Mouse (Mus musculus): ENCODE data around the gene Sfswap. TPM values are rescaled to one million over a fixed set of nuclear protein-coding genes. Genes with fewer than 3 reads are reported as not detected.

Sfswap gene
- total RNA-seq, 2 experiments from 2014 or later: 57.1 to 60.8 TPM

DNA sequence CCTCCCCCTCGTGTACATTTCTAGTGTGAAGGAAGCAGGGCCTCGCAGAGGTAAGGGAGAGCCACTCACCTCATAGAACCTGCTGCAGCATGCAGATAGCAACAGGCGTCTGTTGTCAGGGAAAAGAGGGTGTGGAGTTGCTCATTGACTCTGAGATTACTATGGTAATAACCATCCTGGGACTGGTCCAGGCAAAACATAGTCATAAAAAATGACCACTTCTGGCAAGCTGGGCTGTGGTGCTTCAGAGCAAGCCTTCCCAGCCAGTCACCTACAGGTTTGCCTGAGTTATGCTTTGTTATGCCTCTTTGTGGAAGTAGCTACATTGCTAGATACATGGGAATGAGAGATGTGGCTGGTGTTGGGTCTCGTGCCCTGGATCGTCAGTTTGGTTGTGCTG lies 26.1 kb downstream of the Sfswap start:
- peak; percentile 38 for ATAC-seq (replicated peaks; ENCODE audit: poor library complexity)

DNA sequence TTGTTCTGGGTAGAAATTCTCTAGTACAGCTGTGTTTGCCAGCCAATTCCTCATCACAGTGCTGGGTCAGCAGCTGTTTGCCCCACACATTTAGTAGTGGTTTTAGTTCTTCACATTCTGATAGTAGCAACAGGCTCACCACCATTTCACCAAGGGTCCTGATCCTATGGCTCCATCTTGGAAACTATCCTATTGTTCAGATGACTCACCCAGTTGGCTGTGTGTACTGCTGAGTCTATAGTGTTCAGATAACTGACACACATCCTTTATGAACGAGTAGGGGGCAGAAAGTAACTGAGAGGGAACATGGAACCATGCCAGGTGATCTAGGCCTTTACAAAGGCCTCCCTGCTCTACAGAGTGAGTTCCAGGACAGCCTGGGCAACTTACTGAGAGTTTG lies 28.6 kb downstream of the Sfswap start:
- no peak for ATAC-seq (replicated peaks; ENCODE audit: poor library complexity)

DNA sequence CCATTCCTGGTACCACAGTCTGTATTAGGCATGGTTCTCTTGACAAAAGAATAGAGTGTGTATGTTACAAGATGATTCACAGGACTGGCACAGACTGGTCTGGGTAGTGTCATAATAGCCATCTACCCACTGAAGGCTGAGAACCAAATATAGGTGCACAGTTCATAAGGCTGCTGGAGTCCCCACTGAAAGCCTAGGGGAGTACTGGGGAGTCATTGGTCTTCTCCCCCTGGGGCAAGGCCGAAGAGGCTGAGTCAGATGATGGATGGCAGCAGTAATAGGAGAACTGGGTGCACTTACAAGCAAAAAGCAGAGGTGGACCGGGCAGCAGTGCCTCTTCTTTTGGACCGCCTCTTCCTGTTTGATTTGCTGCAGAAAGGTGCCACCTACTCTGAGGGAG lies 32.7 kb downstream of the Sfswap start:
- no peak for ATAC-seq (replicated peaks; ENCODE audit: poor library complexity)

DNA sequence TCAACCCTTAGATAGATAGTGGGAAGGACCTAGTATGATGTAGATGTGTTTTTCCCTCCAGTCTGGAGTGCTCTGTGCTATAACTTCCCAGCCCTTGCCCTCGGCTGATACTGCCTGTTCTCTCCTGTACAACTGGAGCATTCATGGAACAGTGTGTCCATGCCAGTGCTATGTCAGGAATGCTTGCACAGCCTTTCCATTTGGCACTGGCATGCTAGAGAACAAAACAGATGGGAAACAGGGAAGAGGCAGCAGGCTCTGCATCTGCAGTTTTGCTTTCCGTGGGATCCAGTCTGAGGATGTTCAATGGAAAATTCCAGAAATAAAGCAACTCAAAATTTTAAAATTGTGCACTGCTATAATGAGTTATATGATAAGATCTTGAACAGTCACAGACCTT lies 33.5 kb downstream of the Sfswap start:
- no peak for ATAC-seq (replicated peaks; ENCODE audit: poor library complexity)

DNA sequence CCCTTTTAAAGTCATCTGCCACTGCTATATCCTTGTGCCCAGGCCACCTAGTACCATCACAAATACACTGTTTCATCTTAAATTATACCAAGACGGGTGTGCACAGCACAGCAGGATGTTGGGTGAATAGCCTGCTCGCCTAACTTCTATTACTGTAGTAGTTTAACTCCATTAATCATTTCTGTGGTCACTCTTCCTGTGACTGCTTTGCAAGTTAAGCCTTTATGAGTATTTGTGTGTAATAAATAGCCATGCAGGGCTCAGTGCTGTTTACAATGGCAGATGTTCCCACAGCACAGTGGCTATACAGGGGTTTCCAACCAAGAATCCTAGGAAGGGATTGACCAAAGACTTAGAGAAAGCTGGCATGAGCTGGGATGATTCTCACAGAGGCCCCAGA lies 34.0 kb downstream of the Sfswap start:
- ATAC-seq (replicated peaks; ENCODE audit: poor library complexity): no peak

DNA sequence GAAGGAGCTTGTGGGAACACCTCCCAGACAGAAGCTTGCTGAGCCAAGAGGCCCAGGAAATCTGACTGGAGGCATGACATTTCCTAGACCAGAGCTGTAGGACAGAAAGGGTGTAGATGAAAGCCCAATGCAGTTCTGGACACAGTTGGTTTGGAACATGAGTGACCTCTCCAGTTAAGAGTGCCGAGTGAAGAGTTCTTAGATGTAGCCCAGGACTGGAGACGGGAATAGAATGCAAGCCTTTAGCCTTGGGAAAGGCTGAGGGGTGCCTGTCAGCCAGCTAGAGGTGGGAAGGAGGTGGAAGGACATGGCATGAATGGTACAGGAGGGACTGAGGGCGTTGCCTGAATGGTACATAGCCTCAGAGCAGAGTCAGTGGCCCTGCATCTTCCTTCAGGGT lies 34.4 kb downstream of the Sfswap start:
- ATAC-seq (replicated peaks; ENCODE audit: poor library complexity): no peak

DNA sequence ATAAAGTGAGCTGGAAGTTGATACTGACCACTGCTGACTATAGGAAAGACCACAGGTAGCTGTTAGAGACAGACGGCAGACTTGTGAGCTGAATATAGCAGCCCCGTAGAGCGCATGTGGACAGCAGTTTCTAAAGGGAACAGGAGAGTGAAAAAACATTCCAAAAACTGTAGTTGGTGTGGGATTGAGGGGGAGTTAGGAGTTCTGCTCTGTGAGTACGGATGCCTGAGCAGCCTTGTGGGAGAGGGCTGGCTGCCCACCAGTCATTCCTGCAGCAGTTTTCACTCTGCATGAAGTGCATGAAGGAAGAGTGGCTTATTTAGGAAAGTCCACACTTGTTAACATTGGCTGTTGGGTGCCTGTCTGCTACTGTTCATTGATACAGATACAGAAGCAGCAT lies 37.8 kb downstream of the Sfswap start:
- ATAC-seq (replicated peaks; ENCODE audit: poor library complexity): no peak

DNA sequence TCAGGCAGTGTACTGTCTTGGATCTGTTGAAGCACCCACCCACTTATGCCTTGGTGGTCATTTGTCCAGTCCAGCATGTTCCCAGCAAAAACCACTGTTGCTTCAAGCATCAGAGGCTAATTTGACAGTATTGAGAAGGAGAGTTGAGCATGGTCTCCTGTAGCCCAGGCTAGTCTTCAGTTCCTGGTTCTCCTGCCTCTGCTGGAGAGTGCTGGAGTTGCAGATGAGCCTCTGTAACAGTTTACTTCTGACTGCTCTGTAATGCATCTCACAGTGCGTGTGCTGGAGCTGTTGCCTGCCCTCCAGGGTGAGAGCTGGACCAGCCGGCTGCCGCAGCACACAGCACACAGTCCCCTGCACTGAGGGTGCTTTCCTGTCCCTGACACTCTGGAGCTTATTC lies 41.2 kb downstream of the Sfswap start:
- peak; percentile 87 for ATAC-seq (replicated peaks; ENCODE audit: poor library complexity)

DNA sequence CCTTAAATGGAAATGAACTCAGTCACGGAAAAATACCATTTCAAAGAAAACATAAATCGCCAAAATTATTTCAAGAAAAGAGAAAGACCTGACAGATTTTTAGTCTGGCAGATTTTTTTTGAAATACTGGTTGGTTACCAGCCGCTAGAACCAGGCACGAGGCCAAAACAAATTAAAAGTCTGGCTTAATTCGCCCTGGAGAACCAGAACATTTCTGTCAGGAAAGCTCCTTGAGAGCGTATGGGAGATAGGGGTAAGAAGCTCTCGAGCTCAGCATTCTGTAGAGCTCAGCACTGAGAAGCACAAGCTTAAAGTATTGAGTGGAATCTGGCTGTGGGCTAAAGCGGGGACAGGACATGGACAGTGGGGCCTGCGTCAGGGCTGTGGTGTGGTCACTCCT lies 44.8 kb downstream of the Sfswap start:
- ATAC-seq (replicated peaks; ENCODE audit: poor library complexity): no peak

DNA sequence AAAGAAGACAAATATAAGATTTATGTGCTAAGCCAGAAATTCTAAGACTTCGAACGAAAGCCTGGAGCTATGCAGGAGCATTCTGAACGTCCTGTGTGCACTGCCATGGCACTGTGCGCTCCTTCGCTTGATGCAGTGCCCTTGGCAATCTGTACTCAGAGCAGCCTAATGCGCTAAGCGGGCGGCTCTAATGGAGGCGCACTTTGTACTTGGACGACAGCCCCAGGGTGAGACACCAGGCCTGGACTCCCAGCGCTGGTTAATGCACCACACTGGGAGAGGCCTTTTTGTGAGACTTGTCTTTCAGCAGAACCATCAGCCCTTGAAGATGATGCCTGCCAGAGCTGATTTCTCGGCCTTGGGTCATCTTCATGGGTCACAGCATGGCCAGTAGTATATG lies 48.7 kb downstream of the Sfswap start:
- ATAC-seq (replicated peaks; ENCODE audit: poor library complexity): no peak

DNA sequence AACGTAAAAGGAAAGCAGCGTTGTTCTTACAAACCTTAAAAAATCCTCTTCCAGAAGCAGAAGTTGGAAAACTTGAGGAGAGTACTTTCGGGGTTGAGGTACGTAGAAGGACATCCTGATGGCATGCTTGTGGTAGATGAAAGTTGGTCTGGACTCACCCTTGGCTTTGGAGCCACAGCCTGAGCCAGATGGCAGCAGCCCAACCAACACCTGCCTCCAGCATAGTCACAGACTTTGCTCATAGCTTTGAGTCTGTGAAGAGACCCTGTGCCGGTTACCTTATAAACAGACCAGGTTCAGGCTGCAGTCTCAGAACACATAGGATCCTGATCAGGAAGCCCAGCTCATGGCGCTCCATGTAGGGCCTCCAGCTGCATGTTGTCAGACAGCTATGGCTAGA lies 49.8 kb downstream of the Sfswap start:
- no peak for ATAC-seq (replicated peaks; ENCODE audit: poor library complexity)

DNA sequence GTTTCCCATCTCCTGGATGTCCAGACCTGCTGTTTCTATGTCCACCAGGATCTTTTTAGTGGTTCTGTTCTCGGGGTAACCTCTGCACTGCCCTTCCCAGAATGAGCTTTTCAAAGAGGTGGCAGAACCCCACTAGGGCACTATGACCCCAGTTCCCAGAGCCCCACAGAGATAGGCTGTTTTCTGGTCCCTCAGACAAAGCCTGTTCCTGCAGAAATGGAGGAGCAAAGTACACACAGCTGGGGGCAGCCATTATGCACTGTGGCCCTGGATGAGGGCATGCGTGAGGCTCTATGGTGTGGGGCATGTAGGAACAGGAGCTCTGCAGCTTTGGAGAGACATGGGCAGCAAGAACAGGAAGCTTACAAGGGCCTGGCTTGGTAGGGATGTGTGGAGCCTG lies 51.0 kb downstream of the Sfswap start:
- ATAC-seq (replicated peaks; ENCODE audit: poor library complexity): no peak

DNA sequence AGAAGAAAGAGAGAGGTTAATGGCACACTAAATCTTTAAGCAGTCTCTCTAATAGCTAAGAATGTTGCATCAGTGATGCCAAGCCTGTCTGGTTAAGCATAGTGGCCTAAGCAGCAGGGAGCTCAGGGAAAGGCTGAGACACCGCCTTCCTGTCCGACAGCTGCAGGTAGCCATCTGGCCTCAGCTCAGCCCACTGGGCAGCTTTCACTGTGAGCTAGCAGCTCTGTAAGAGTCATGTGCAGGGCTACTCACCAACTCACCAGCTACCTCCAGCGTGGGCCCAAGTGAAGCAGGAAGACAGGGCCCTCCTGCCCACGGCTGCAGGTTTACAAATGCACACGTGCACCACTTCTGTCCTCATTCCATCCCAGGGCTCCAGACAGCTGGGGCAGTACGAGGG lies 52.6 kb downstream of the Sfswap start:
- ATAC-seq (replicated peaks; ENCODE audit: poor library complexity): no peak

DNA sequence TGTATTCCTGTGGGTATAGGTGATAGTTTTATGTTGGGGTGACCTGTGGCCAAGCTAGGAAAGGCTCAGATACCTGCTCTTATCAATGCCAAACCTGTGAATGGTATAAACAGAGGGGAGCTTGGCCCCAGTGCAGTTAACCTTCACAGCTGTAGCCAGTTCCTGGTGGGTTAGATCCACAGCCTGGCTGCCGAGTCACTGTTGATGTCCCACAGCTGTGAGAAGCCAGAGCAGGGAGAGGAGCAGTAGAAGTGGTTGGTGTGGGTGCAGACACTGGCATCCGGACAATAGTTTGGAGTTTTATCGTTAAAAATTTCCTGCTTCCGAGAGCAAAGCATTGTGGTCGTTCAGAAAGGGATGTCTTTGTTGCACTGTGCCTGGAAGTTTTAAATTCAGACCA lies 57.6 kb downstream of the Sfswap start:
- no peak for ATAC-seq (replicated peaks; ENCODE audit: poor library complexity)

DNA sequence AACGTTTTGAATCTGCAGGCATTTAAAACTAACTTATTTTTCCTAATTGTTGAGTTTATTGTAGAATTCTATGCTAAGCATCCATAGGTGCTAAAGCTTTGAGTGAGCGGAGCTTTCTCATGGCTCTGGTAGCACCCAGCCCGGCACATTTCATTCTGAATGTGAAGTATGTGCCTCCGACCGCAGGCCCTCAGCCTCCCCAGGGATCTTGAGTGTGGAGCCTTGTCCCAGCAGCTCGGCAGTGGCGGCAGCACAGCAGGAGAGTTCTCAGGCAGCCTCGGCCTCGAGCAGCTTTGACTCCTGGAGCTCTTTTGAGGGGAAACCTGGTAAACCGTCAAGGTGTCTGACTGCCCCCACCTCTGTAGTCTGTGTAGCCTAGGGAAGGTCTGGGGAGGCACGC lies 58.3 kb downstream of the Sfswap start:
- no peak for ATAC-seq (replicated peaks; ENCODE audit: poor library complexity)

DNA sequence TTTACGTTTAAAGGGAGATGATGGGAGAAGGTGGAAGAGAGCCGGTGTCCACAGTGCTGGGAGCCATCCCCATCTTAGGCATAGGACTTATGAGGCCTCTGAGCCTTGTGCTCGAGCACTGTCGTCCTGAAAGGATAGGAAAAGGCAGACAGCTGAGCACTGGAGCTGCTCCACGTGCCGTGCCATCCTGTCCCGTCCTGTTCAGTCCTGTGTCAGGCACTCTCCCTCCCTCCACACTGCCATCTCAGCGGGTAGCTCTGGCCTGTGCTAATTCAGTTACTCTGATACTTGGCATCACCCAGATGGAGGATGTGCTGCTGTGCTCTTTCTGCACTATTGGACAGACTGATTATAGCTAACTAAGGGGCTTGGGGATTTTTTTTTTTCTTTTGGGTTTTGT lies 61.3 kb downstream of the Sfswap start:
- ATAC-seq (replicated peaks; ENCODE audit: poor library complexity): no peak

DNA sequence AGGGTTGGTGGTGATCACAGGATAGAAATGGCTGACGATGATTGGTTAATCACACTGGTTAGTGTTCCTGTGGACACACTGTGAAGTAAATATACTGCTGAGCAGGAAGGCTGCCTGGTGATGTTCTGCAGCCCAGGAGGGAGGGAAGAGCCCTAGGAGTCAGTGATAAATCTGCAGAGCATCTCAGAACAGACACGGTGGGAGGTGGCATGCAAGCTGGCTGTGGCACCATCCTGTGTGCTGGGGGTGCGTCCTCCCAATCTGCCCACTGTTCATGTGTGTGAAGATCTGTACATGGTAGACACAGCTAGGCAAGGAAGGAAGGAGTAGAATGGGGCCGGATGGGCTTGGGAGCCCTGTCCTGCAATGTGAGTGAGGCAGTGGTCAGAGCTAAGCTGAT lies 67.6 kb downstream of the Sfswap start:
- ATAC-seq (replicated peaks; ENCODE audit: poor library complexity): no peak

DNA sequence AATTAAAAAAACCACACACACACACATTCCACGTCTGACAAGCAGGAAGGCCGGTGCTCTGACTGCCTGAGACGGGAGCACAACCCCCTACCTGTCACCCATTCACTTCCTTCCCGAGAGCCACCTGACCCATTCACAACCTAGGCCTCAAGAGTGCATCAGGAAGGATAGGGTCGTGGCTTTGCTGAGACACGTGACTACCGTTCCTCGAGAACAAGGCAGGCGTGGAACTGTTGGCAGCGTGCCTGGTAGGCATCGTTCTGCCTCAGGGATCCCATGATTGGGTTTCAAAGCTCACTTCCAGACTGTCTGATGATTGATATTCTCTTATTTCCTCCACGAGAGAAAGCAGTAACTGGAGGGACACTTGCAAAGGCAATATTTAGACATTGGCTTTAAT lies 77.2 kb downstream of the Sfswap start:
- no peak for ATAC-seq (replicated peaks; ENCODE audit: poor library complexity)

DNA sequence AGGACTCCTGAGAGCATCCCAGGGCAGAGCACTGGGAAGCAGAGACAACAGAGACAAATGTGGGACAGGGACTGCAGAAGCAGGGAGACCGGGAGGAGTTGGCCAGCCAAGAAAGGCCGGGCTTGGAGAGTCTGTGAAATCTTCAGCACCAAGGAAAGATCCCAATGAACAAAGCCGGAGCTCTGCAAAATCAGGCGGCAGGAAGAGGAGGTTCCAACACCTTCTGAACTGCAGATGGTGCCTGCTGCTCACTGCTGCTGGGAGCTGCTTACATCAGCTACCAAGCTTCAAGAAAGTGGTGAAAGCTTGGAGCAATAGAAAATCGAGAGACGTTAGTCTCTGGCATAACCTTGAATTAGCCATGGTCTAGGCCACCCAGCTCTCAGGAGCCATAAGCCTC lies 79.0 kb downstream of the Sfswap start:
- ATAC-seq (replicated peaks; ENCODE audit: poor library complexity): no peak

DNA sequence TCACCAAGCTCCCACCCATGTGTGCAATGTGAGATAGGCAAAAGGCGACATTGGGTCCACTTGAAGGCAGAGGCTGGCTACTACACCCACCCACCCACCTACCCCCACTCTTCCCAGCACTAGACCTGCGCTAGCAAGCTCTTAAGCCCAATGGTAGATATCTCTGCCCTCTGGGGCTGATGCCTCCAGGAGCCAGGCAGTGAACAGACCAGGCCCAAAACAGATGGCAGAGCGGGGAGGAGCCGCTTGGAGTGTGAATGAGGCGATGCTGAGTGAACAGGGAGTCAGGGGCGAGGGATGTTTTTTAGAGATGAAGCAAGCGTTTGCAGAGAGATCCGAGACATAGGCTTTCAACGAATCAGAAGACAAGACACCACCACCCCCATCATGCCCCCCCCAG lies 79.6 kb downstream of the Sfswap start:
- no peak for ATAC-seq (replicated peaks; ENCODE audit: poor library complexity)

DNA sequence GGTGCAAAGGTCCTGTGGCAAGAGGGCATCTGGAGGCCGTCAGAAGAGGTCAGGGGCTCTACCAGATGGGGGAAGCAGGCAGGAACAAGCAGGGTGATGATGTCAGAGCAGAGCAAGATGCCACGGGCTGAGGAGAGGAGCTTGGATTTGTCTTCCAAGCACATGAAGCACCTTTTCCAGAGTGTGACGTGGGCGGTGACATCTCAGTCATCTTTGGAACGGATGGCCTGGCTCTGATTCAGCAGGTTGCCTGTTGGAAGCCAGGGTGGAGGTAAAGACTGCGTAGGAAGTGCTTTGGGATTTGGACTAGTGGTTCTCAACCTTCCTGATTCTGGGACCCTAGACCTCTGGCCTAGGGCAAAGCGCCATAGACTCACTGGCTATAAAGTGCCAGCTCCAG lies 80.0 kb downstream of the Sfswap start:
- no peak for ATAC-seq (replicated peaks; ENCODE audit: poor library complexity)

DNA sequence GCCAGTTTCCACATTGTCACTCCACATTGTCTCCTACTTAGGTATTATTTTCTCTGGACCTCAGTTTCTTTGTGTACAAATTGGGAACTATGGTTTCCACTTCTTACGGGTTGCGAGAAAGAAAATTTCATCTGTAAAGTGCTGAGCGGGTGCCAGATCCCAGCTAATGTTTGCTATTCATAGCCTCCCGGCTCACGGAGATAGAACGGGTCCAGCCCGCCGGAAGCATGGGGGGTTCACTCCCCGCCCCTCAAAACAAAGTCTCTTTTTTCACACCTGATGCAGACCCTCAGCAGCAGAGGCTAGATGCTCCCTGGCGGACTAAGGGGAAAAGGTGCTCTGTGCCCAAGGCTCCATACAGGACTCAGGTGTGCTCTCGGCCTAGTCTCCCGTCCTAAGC lies 82.3 kb downstream of the Sfswap start:
- ATAC-seq (replicated peaks; ENCODE audit: poor library complexity): no peak

DNA sequence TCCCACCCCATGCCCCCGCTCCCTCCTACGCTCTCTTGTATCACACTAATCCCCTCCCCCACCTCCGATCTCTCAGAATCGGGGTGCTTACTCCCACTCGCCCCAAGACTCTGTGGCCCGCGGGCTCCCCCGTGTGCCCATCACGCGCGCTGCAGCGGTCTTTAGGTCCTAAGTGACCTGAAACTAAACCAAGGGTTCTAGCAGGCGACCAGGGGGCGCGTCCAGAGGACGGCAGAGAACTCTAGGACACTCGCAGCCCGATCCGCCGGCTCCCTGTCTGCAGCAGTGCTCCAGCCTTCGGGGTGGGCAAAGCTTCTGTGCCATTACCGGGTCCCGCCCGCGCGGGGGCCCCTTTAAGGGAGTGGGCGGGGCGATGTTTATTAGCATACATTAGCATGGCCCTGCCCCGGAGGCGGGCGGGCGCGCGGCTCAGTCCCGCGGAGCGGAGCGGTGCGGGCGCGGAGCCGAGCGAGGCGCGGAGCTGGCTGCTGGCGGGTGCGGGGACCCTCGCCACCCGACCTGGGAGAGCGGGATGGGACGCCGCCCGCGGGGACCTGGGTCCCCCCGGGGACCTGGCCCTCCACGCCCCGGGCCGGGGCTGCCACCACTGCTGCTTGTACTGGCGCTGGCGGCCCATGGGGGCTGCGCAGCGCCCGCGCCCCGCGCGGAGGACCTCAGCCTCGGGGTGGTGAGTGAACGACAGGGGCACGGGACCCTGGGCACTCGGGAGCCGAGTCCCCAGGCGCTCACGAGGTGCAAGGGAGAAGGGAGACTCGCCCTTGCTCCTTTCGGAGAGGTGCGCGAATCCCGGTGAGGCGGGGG lies 83.0 kb downstream of the Sfswap start, which contains the start of gene Mmp17:
Gene Mmp17 (plus strand): TSS at position 409 of the 822 bp plus-strand sequence.
- ATAC-seq (replicated peaks; ENCODE audit: poor library complexity): peak; percentile 75

Measured in megakaryocyte progenitor cell, adult 5-6 weeks (primary cell).